Mouse (Mus musculus) 416B (cell line): ENCODE data around the gene Pi4kb.
A peak's percentile ranks its signal among the peaks of the same experiment; 100 is the strongest.
"Not testable (repeated sequence)": the region's sequence is repeated elsewhere in the genome, so short reads cannot be mapped to it uniquely, and the experiment has no call there.

Source experiments
- DNase-seq: peaks from one replicate; pipeline ENCODE4 v3.0.0; 2011; ENCODE audit warnings: low read depth

The Pi4kb gene

GRCm38 (mm10) chr3:94974528-94975422 is at the start of gene Pi4kb:
Gene Pi4kb (plus strand): TSS chr3:94974731.
- DNase-seq = peak; percentile 97

- DNase-seq = not testable (repeated sequence)
Measured at GRCm38 (mm10) chr3:94926301-94926736, 48.2 kb upstream of the Pi4kb start.

- not testable (repeated sequence) for DNase-seq
Measured at GRCm38 (mm10) chr3:94928979-94929378, 45.6 kb upstream of the Pi4kb start.

GRCm38 (mm10) chr3:94930386-94931266 is 43.9 kb upstream of the Pi4kb start:
- DNase-seq = not testable (repeated sequence)

GRCm38 (mm10) chr3:94931427-94932082 is 43.0 kb upstream of the Pi4kb start:
- not testable (repeated sequence) for DNase-seq

GRCm38 (mm10) chr3:94932279-94932678 is 42.3 kb upstream of the Pi4kb start:
- DNase-seq = peak; percentile 36

- DNase-seq = peak; percentile 94
Measured at GRCm38 (mm10) chr3:94932809-94933564, 41.5 kb upstream of the Pi4kb start, which contains the start of gene Selenbp1. Gene Selenbp1 (plus strand): TSS chr3:94933056.

GRCm38 (mm10) chr3:94933604-94934003 is 40.9 kb upstream of the Pi4kb start:
- not testable (repeated sequence) for DNase-seq

- DNase-seq = not testable (repeated sequence)
Measured at GRCm38 (mm10) chr3:94934564-94934963, 40.0 kb upstream of the Pi4kb start.

- DNase-seq = not testable (repeated sequence)
Measured at GRCm38 (mm10) chr3:94935332-94935731, 39.2 kb upstream of the Pi4kb start.

- DNase-seq = not testable (repeated sequence)
Measured at GRCm38 (mm10) chr3:94936147-94936546, 38.4 kb upstream of the Pi4kb start.

GRCm38 (mm10) chr3:94937194-94937593 is 37.3 kb upstream of the Pi4kb start:
- DNase-seq = not testable (repeated sequence)

GRCm38 (mm10) chr3:94940033-94940432 is 34.5 kb upstream of the Pi4kb start:
- DNase-seq = not testable (repeated sequence)

GRCm38 (mm10) chr3:94942211-94942967 is 32.1 kb upstream of the Pi4kb start:
- peak; percentile 77 for DNase-seq

GRCm38 (mm10) chr3:94943706-94944105 is 30.8 kb upstream of the Pi4kb start:
- not testable (repeated sequence) for DNase-seq

GRCm38 (mm10) chr3:94948066-94948614 is 26.4 kb upstream of the Pi4kb start:
- peak; percentile 60 for DNase-seq

- DNase-seq = peak; percentile 67
Measured at GRCm38 (mm10) chr3:94949645-94950044, 24.9 kb upstream of the Pi4kb start.

GRCm38 (mm10) chr3:94952806-94953205 is 21.7 kb upstream of the Pi4kb start:
- peak; percentile 55 for DNase-seq

- no peak for DNase-seq
Measured at GRCm38 (mm10) chr3:94953384-94953763, 21.2 kb upstream of the Pi4kb start.
